Mouse (Mus musculus): ENCODE data around the gene Pgm5.

DNA sequence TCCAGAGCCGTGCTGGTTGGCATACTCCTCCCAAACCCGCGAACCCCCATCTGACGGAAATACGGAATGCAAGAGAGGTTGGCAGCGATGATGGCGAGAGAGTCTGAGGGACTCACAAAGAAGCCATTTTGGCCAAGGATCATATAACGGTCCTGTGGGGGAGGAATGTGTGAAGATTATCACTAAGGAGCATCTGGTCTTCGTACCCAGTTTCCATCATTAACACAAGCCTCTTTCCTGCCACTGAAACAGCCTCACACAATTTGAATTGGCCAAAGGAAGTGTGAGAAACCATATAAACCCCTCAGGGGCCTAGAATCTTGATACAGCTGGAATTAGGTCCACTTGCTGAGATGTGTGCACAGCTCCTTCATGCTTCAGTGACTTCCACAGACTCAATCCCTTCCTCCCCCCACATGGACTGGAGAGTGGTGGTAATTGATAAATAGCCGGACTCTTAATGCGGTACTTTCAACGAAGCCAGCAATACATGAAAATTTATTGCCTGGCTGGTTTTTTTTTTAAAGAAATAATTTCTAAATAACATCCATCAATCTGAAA lies 45.9 kb downstream of the Pgm5 start:
- TF ChIP-seq GATA1 (IDR thresholded peaks at IDR 0.05; ENCODE audit: low read depth, low read length) (no peak), CTCF (IDR thresholded peaks at IDR 0.05 in 2 of 3, conservative IDR thresholded peaks at IDR 0.05 in 1 of 3; ENCODE audit: control insufficient read depth in 1 of 3, insufficient read depth in 1 of 3, low read depth in 2 of 3, low read length in 3 of 3, poor library complexity in 1 of 3, severe bottlenecking in 1 of 3) (no peak), NRF1 (IDR thresholded peaks at IDR 0.05; ENCODE audit: insufficient read depth, low read depth, low read length, poor library complexity, severe bottlenecking) (no peak), CHD2 (IDR thresholded peaks at IDR 0.05; ENCODE audit: low read length) (no peak), POLR2AphosphoS2 (IDR thresholded peaks at IDR 0.05; ENCODE audit: low read length) (no peak), POLR2A (IDR thresholded peaks at IDR 0.05; ENCODE audit: control insufficient read depth in 1 of 2, insufficient read depth in 1 of 2, low read depth in 1 of 2, low read length in 2 of 2, poor library complexity in 1 of 2) (no peak), MXI1 (IDR thresholded peaks at IDR 0.05; ENCODE audit: low read depth, low read length) (no peak), EP300 (IDR thresholded peaks at IDR 0.05; ENCODE audit: low read depth in 1 of 2, low read length in 2 of 2) (no peak), JUND (IDR thresholded peaks at IDR 0.05; ENCODE audit: low read depth, low read length) (no peak), ZKSCAN1 (IDR thresholded peaks at IDR 0.05; ENCODE audit: low read depth, low read length) (no peak)

Data from MEL (cell line).